In genomic region chr6:118646265-118647061, GRCm38 (mm10) we compare ENCODE assay signal across 9 mouse cellular contexts.
A peak's percentile ranks its signal among the peaks of the same experiment; 100 is the strongest.
DNase-seq lines count a peak whose midpoint lies in the region; ATAC-seq and TF ChIP-seq lines count a peak whose summit lies in the region.
"Had no signal": no experiment of that assay in that cellular context is flagged by ENCODE, and none has a peak within 500 bp of the region (broad histone marks: within the 10 kb centered on the region; RNA-seq: fewer than 3 reads in every experiment).

No protein-coding gene starts in this region.

- H3K4me3 ChIP-seq in hindbrain, embryonic 10.5 days: no peak overlapping the region
- no peak overlapping the region for H3K4me3 ChIP-seq in hindbrain, embryonic 13.5 days
- no peak overlapping the region for H3K4me3 ChIP-seq in cerebellum, adult 2 months (replicated peaks; ENCODE audit: insufficient read depth, low read depth, low read length)
- no peak overlapping the region for H3K4me3 ChIP-seq in limb, embryonic 10.5 days
- no peak overlapping the region for H3K4me3 ChIP-seq in midbrain, embryonic 16.5 days (ENCODE audit: low read depth, low read length)
- no peak overlapping the region for H3K4me3 ChIP-seq in stomach, embryonic 14.5 days (ENCODE audit: low read depth, low read length)

- no peak overlapping the region for H3K9ac ChIP-seq in hindbrain, embryonic 13.5 days
- 0 out of 2 replicates have a peak overlapping the region, but pooled peaks have one; percentile 31 for H3K9ac ChIP-seq in midbrain, embryonic 16.5 days (ENCODE audit: low read depth, low read length)
- H3K9ac ChIP-seq in stomach, embryonic 14.5 days (replicated peaks; ENCODE audit: low read depth, low read length): no peak overlapping the region

- DNase-seq in hindbrain, embryonic 10.5 days (ENCODE audit: low spot score): peak; percentile 76
- peak; percentile 79 to 85 for DNase-seq in cerebellum, adult 2 months
- peak; percentile 69 for DNase-seq in forelimb bud, embryonic 11.5 days (ENCODE audit: low read depth, low spot score)
- peak; percentile 41 for DNase-seq in hindlimb bud, embryonic 11.5 days (ENCODE audit: extremely low spot score, low read depth, low spot score)
- DNase-seq in limb, embryonic 10.5 days (ENCODE audit: low spot score): peak; percentile 88

- no peak overlapping the region for H3K4me2 ChIP-seq in hindbrain, embryonic 13.5 days
- H3K4me2 ChIP-seq in midbrain, embryonic 16.5 days (ENCODE audit: low read length): no peak overlapping the region
- H3K4me2 ChIP-seq in stomach, embryonic 14.5 days (replicated peaks; ENCODE audit: low read depth, low read length): no peak overlapping the region

- peaks cover 4% of the 10 kb centered on the region; the same call in 1 of the 2 replicates for H3K27me3 ChIP-seq in hindbrain, embryonic 10.5 days (ENCODE audit: insufficient read depth, poor library complexity, severe bottlenecking)
- no peaks in the 10 kb centered on the region for H3K27me3 ChIP-seq in hindbrain, embryonic 13.5 days
- no peaks in the 10 kb centered on the region for H3K27me3 ChIP-seq in cerebellum, adult 2 months (ENCODE audit: control insufficient read depth, insufficient read depth, low read length)
- H3K27me3 ChIP-seq in limb, embryonic 10.5 days (ENCODE audit: low read depth, poor library complexity, severe bottlenecking): no peaks in the 10 kb centered on the region
- H3K27me3 ChIP-seq in midbrain, embryonic 16.5 days (ENCODE audit: control insufficient read depth, insufficient read depth, low read depth, low read length): no peaks in the 10 kb centered on the region
- H3K27me3 ChIP-seq in stomach, embryonic 14.5 days (ENCODE audit: control insufficient read depth, insufficient read depth, low read length): no peaks in the 10 kb centered on the region

- TF ChIP-seq POLR2A in cerebellum, adult 2 months (IDR thresholded peaks at IDR 0.05; ENCODE audit: borderline replicate concordance, insufficient read depth, low read length): no peak

- TF ChIP-seq CTCF in cerebellum, adult 2 months (IDR thresholded peaks at IDR 0.05; ENCODE audit: borderline replicate concordance, insufficient read depth, low read depth, low read length): peak; percentile 88

- no peaks in the 10 kb centered on the region for H3K36me3 ChIP-seq in hindbrain, embryonic 10.5 days
- H3K36me3 ChIP-seq in hindbrain, embryonic 13.5 days: peaks cover 17% of the 10 kb centered on the region
- H3K36me3 ChIP-seq in limb, embryonic 10.5 days: peaks cover 5% of the 10 kb centered on the region
- H3K36me3 ChIP-seq in midbrain, embryonic 16.5 days (ENCODE audit: control insufficient read depth, insufficient read depth, low read length): peaks cover 12% of the 10 kb centered on the region
- H3K36me3 ChIP-seq in stomach, embryonic 14.5 days (ENCODE audit: control insufficient read depth, insufficient read depth, low read length): no peaks in the 10 kb centered on the region
- H3K36me3 ChIP-seq: G1E had no signal

- no peaks in the 10 kb centered on the region for H3K9me3 ChIP-seq in hindbrain, embryonic 10.5 days
- no peaks in the 10 kb centered on the region for H3K9me3 ChIP-seq in hindbrain, embryonic 13.5 days
- H3K9me3 ChIP-seq in limb, embryonic 10.5 days (replicated peaks): no peaks in the 10 kb centered on the region
- H3K9me3 ChIP-seq in midbrain, embryonic 16.5 days (replicated peaks; ENCODE audit: control insufficient read depth, low read length, poor library complexity, severe bottlenecking): no peaks in the 10 kb centered on the region
- no peaks in the 10 kb centered on the region for H3K9me3 ChIP-seq in stomach, embryonic 14.5 days (ENCODE audit: control insufficient read depth, low read depth, low read length)

- ATAC-seq in hindbrain, embryonic 13.5 days (ENCODE audit: low FRiP score): no peak
- peak; percentile 82 for ATAC-seq in midbrain, embryonic 16.5 days
- 0 out of 2 replicates have a peak, but pooled peaks have one; percentile 53 for ATAC-seq in stomach, embryonic 14.5 days (ENCODE audit: insufficient number of reproducible peaks, insufficient read depth, low FRiP score, low read depth)

- no peak overlapping the region for H3K27ac ChIP-seq in hindbrain, embryonic 10.5 days
- no peak overlapping the region for H3K27ac ChIP-seq in hindbrain, embryonic 13.5 days
- no peak overlapping the region for H3K27ac ChIP-seq in cerebellum, adult 2 months (ENCODE audit: insufficient read depth, low read length)
- H3K27ac ChIP-seq in limb, embryonic 10.5 days: no peak overlapping the region
- H3K27ac ChIP-seq in midbrain, embryonic 16.5 days (ENCODE audit: low read length): no peak overlapping the region
- H3K27ac ChIP-seq in stomach, embryonic 14.5 days (ENCODE audit: low read length): no peak overlapping the region

- 0 out of 2 replicates have a peak, but pooled peaks cover 5% of the 10 kb centered on the region for H3K4me1 ChIP-seq in hindbrain, embryonic 10.5 days (replicated peaks)
- peaks cover 4% of the 10 kb centered on the region; the same call in 1 of the 2 replicates for H3K4me1 ChIP-seq in hindbrain, embryonic 13.5 days (replicated peaks)
- peaks cover 20% of the 10 kb centered on the region for H3K4me1 ChIP-seq in cerebellum, adult 2 months (ENCODE audit: control insufficient read depth, insufficient read depth, low read length)
- H3K4me1 ChIP-seq in limb, embryonic 10.5 days: no peaks in the 10 kb centered on the region
- no peaks in the 10 kb centered on the region; the same call in 1 of the 2 replicates for H3K4me1 ChIP-seq in midbrain, embryonic 16.5 days (ENCODE audit: control insufficient read depth, insufficient read depth, low read length)
- H3K4me1 ChIP-seq in stomach, embryonic 14.5 days (ENCODE audit: control insufficient read depth, insufficient read depth, low read length): no peaks in the 10 kb centered on the region

- 58% methylated on average over 14 of the region's 14 CpGs for WGBS in hindbrain, embryonic 10.5 days
- WGBS in hindbrain, embryonic 13.5 days: 45% methylated on average over 14 of the region's 14 CpGs
- WGBS in cerebellum, adult 2 months: 46% methylated on average over 14 of the region's 14 CpGs
- WGBS in limb, embryonic 10.5 days: 62% methylated on average over 14 of the region's 14 CpGs
- 37% methylated on average over 14 of the region's 14 CpGs for WGBS in midbrain, embryonic 16.5 days
- WGBS in stomach, embryonic 14.5 days: 57% methylated on average over 14 of the region's 14 CpGs
